Mouse (Mus musculus) cerebellum, adult 2 months (tissue): Measurements from ENCODE around the gene Elmo1. TPM values are rescaled to one million over a fixed set of nuclear protein-coding genes. Genes with fewer than 3 reads are reported as not detected.
A peak's percentile ranks its signal among the peaks of the same experiment; 100 is the strongest.

ENCODE experiments used
- DNase-seq, 2 experiments: peaks; one replicate each; pipeline ENCODE4 v3.0.0; 2021
- H3K27ac ChIP-seq: fragments of 200-500 bp; 2 replicates; pipeline ENCODE4 v1.5.1; 2012; ENCODE audit warnings: low read length, control low read depth, inconsistent platforms; ENCODE audit not compliant: insufficient read depth
- H3K27me3 ChIP-seq: fragments of 200-500 bp; 2 replicates; pipeline ENCODE4 v1.6.1; 2012; ENCODE audit warnings: inconsistent platforms, mild to moderate bottlenecking, low read length, moderate library complexity; ENCODE audit not compliant: control insufficient read depth, insufficient read depth
- H3K4me1 ChIP-seq: fragments of 200-500 bp; 2 replicates; pipeline ENCODE4 v1.6.1; 2011; ENCODE audit warnings: low read length; ENCODE audit not compliant: control insufficient read depth, insufficient read depth
- H3K4me3 ChIP-seq: fragments of 200-500 bp; replicated peaks from 2 replicates; pipeline ENCODE3; 2011; ENCODE audit warnings: mild to moderate bottlenecking, low read depth, low read length, control low read depth; ENCODE audit not compliant: insufficient read depth
- CTCF ChIP-seq: fragments of 200-500 bp; IDR thresholded peaks from 2 replicates; pipeline ENCODE4 v1.5.1; 2011; ENCODE audit warnings: low read depth, mild to moderate bottlenecking, control low read depth, low read length, moderate library complexity, borderline replicate concordance; ENCODE audit not compliant: insufficient read depth
- POLR2A ChIP-seq: fragments of 200-500 bp; IDR thresholded peaks from 2 replicates; pipeline ENCODE4 v1.6.1; 2011; ENCODE audit warnings: low read length, control low read depth, borderline replicate concordance; ENCODE audit not compliant: insufficient read depth
- WGBS: fragments of 180-500 bp; shearing (Covaris S2); methylation state at CpG from one replicate; pipeline ENCODE4 v1.1.7; 2018; 5-methylcytosine and 5-hydroxymethylcytosine counted together
- polyA plus RNA-seq: library from polyadenylated mRNA; depleted of rRNA; stranded (reverse); fragments of >200 nt; gene quantifications from 2 replicates; pipeline ENCODE4 v1.2.3, GENCODE M21; 2012

Elmo1 gene
- polyA plus RNA-seq, 1 experiment: 92.3 TPM

- 89% methylated on average over 1 of the region's 1 CpGs for WGBS
- no peak for DNase-seq
- Histone ChIP-seq H3K27ac (no peak overlapping the region), H3K27me3 (no peaks in the 10 kb centered on the region), H3K4me1 (peaks cover 17% of the 10 kb centered on the region), H3K4me3 (no peak overlapping the region)
- TF ChIP-seq CTCF: no peak
- no peak for TF ChIP-seq POLR2A
These were observed 433.3 kb downstream of the Elmo1 start for GRCm38 (mm10) chr13:20523671-20524070.

- no peak overlapping the region for H3K4me3 ChIP-seq
- TF ChIP-seq CTCF (no peak), POLR2A (no peak)
- no peak for DNase-seq
- 29% methylated on average over 4 of the region's 4 CpGs for WGBS
- H3K27me3 ChIP-seq: no peaks in the 10 kb centered on the region
- 0 out of 2 replicates have a peak overlapping the region, but pooled peaks have one; percentile 35 for H3K27ac ChIP-seq
- H3K4me1 ChIP-seq: peaks cover 17% of the 10 kb centered on the region
These were observed 435.4 kb downstream of the Elmo1 start for GRCm38 (mm10) chr13:20525844-20526243.

GRCm38 (mm10) chr13:20537053-20537452, 446.7 kb downstream of the Elmo1 start:
- peak overlapping the region; percentile 28 for H3K27ac ChIP-seq
- peak in 1 of 2 experiments; percentile 48 for DNase-seq
- 45% methylated on average over 1 of the region's 1 CpGs for WGBS
- TF ChIP-seq POLR2A: no peak
- no peak for TF ChIP-seq CTCF
- H3K4me1 ChIP-seq: peaks cover 11% of the 10 kb centered on the region
- no peak overlapping the region for H3K4me3 ChIP-seq
- no peaks in the 10 kb centered on the region for H3K27me3 ChIP-seq

GRCm38 (mm10) chr13:20537487-20537886, 447.1 kb downstream of the Elmo1 start:
- no peak for DNase-seq
- TF ChIP-seq POLR2A (no peak), CTCF (no peak)
- H3K4me1 ChIP-seq: peaks cover 11% of the 10 kb centered on the region
- H3K27me3 ChIP-seq: no peaks in the 10 kb centered on the region
- no peak overlapping the region for H3K4me3 ChIP-seq
- H3K27ac ChIP-seq: peak overlapping the region; percentile 28
- WGBS: 76% methylated on average over 2 of the region's 2 CpGs

- Histone ChIP-seq H3K4me1 (peaks cover 11% of the 10 kb centered on the region), H3K27ac (0 out of 2 replicates have a peak overlapping the region, but pooled peaks have one; percentile 15), H3K4me3 (no peak overlapping the region), H3K27me3 (no peaks in the 10 kb centered on the region)
- TF ChIP-seq POLR2A (no peak), CTCF (no peak)
- no peak for DNase-seq
- 56% methylated on average over 12 of the region's 12 CpGs for WGBS
These were observed 448.0 kb downstream of the Elmo1 start for GRCm38 (mm10) chr13:20538216-20539070.

GRCm38 (mm10) chr13:20539631-20540030, 449.2 kb downstream of the Elmo1 start:
- Histone ChIP-seq H3K4me3 (no peak overlapping the region), H3K27me3 (no peaks in the 10 kb centered on the region), H3K27ac (peak overlapping the region; percentile 50; the same call in 1 of the 2 replicates), H3K4me1 (peaks cover 11% of the 10 kb centered on the region)
- DNase-seq: peak in 1 of 2 experiments; percentile 9
- 55% methylated on average over 2 of the region's 2 CpGs for WGBS
- TF ChIP-seq CTCF (no peak), POLR2A (no peak)

GRCm38 (mm10) chr13:20546568-20547204, 456.3 kb downstream of the Elmo1 start:
- no peak for DNase-seq
- Histone ChIP-seq H3K27me3 (no peaks in the 10 kb centered on the region), H3K4me1 (peaks cover 19% of the 10 kb centered on the region), H3K4me3 (no peak overlapping the region), H3K27ac (peak overlapping the region; percentile 63)
- TF ChIP-seq POLR2A: no peak
- TF ChIP-seq CTCF: no peak
- 63% methylated on average over 12 of the region's 12 CpGs for WGBS
